17 mouse cellular contexts compared by ENCODE assay signal in the genomic region with DNA sequence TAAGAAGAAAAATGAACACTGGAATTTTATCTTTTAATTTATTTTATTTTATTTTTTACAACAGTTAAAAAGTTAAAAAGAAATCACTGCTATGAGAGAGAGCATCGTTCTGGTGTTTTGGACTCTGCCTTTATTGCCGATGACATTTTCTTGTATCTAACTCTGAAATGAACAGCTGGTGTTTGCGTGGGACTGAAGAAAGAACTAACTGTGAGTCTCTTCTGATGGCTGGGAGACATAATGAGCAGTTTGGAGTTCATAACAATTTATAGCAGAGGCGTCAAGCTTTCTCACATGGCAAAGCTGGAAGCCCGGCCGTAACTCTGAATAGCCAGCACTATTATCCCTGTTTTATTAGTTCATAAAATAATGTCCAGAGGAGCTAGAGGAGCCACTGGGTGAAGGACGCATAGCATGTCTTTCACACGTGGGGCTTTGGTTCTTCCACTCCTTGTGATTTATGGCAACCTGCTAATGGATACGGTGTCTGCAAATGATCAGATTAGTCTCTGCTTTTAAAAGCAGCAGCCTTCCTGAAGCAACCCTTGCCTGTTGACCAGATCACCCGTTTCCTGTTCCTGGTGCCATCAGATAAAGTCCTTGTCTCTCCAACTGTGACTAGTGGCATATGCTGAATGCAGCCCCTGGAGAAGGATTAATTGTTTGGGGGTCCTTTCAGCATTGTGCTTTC. TPM values are rescaled to one million over a fixed set of nuclear protein-coding genes. Genes with fewer than 3 reads are reported as not detected.
DNase-seq lines count a peak whose midpoint lies in the region; ATAC-seq and TF ChIP-seq lines count a peak whose summit lies in the region.
"Had no signal": no experiment of that assay in that cellular context is flagged by ENCODE, and none has a peak within 500 bp of the region (broad histone marks: within the 10 kb centered on the region; RNA-seq: fewer than 3 reads in every experiment).

No protein-coding gene starts in this region.

- intact Hi-C loops in left cerebral cortex, postnatal 14 days (cut with DNase I) = no loop called here
- intact Hi-C loops in left cerebral cortex, postnatal 36 days (cut with DNase I) = loop anchor here (5.0 kb wide), 1 partner anchor 44 kb away; no protein-coding TSS in a partner anchor

- no peak overlapping the region for H3K4me3 ChIP-seq in olfactory bulb, adult 2 months (ENCODE audit: insufficient read depth, low read depth, low read length)
- H3K4me3 ChIP-seq: erythroblast, embryonic 14.5 days; heart, embryonic 12.5 days; hindbrain, embryonic 10.5 days; liver, embryonic 12.5 days; midbrain, embryonic 12.5 days had no signal

- WGBS in olfactory bulb, adult 2 months = 42% methylated on average over 10 of the region's 10 CpGs

- ATAC-seq in frontal cortex, adult (ENCODE audit: low TSS enrichment) = peak; percentile 36; the same call in 1 of the 2 replicates
- ATAC-seq in common myeloid progenitor, adult 5-6 weeks (replicated peaks; ENCODE audit: low read depth, poor library complexity, severe bottlenecking) = 0 out of 2 replicates have a peak, but pooled peaks have one; percentile 25
- no peak for ATAC-seq in monocyte, adult 5-6 weeks (replicated peaks; ENCODE audit: insufficient number of reproducible peaks, low FRiP score, low TSS enrichment, poor library complexity, severe bottlenecking)
- ATAC-seq: CD4-positive, CD25-positive, alpha-beta regulatory T cell, adult 4 months; liver, embryonic 12.5 days had no signal

- no peak for TF ChIP-seq CTCF in olfactory bulb, adult 2 months (IDR thresholded peaks at IDR 0.05; ENCODE audit: insufficient read depth, low read depth, low read length)

- no peak for TF ChIP-seq POLR2A in olfactory bulb, adult 2 months (IDR thresholded peaks at IDR 0.05; ENCODE audit: insufficient read depth, low read depth, low read length)

- peak overlapping the region; percentile 56; the same call in 1 of the 2 replicates for H3K27ac ChIP-seq in olfactory bulb, adult 2 months (ENCODE audit: insufficient read depth, low read depth, low read length)
- H3K27ac ChIP-seq: hindbrain, embryonic 10.5 days; liver, embryonic 12.5 days; midbrain, embryonic 12.5 days had no signal

- DNase-seq in frontal cortex, postnatal 14 days (ENCODE audit: low spot score in 2 of 2) = no peak
- DNase-seq in left cerebral cortex, postnatal 14 days (ENCODE audit: low spot score in 2 of 2) = peak; percentile 37 to 43
- DNase-seq in left cerebral cortex, postnatal 36 days (ENCODE audit: low spot score in 2 of 2) = no peak
- DNase-seq: cerebellum, adult 8-10 months; gastrocnemius, postnatal 14 days; lung, postnatal 10 days had no signal

- H3K4me1 ChIP-seq in olfactory bulb, adult 2 months (ENCODE audit: control insufficient read depth, insufficient read depth, low read length) = peaks cover 4% of the 10 kb centered on the region
- H3K4me1 ChIP-seq: liver, embryonic 12.5 days had no signal

RNA-seq across cellular contexts. Expression of gene Slc26a4, which starts 26.4 kb away (rescaled TPM):
- total RNA-seq in left cerebral cortex, postnatal 14 days (2021) = 1 to 10 TPM; 1.2 to 1.6 TPM
- 1 to 10 TPM; 2.0 to 2.4 TPM for total RNA-seq in left cerebral cortex, postnatal 36 days (2021)
- not detected in 2 replicates for total RNA-seq in common myeloid progenitor, adult 5-6 weeks (2017)
- polyA plus RNA-seq in olfactory bulb, adult 2 months (2012; ENCODE audit: insufficient read depth, insufficient read length, low replicate concordance, missing spikeins) = not detected in 2 replicates
- not detected in 3 replicates for total RNA-seq in monocyte, adult 5-6 weeks (2017)
- total RNA-seq: gastrocnemius, postnatal 14 days had no signal
- polyA plus RNA-seq: CD4-positive, CD25-positive, alpha-beta regulatory T cell, adult 4 months; erythroblast, embryonic 14.5 days; liver, embryonic 12.5 days; midbrain, embryonic 12.5 days; neural tube, embryonic 11.5 days had no signal

RNA-seq across cellular contexts. Expression of gene Cbll1, which starts 33.9 kb away (rescaled TPM):
- total RNA-seq in left cerebral cortex, postnatal 14 days (2021) = 10 to 100 TPM; 21.4 to 24.4 TPM
- 10 to 100 TPM; 19.8 to 24.8 TPM for total RNA-seq in left cerebral cortex, postnatal 36 days (2021)
- total RNA-seq in common myeloid progenitor, adult 5-6 weeks (2017) = 14.2 and 15.1 TPM in 2 replicates
- polyA plus RNA-seq in olfactory bulb, adult 2 months (2012; ENCODE audit: insufficient read depth, insufficient read length, low replicate concordance, missing spikeins) = not detected in 2 replicates
- total RNA-seq in monocyte, adult 5-6 weeks (2017) = 7.9 to 10.1 TPM (median 8.9 TPM) in 3 replicates

Comparison
In these comparisons a context has a peak if more than half of its experiments do, and no peak if none do; other contexts are left out.
1. DNase-seq: peak in left cerebral cortex, postnatal 14 days (2 of 2); none in frontal cortex, postnatal 14 days (0 of 2) and left cerebral cortex, postnatal 36 days (0 of 2).